ENCODE assay signal across 8 mouse cellular contexts in the genomic region with DNA sequence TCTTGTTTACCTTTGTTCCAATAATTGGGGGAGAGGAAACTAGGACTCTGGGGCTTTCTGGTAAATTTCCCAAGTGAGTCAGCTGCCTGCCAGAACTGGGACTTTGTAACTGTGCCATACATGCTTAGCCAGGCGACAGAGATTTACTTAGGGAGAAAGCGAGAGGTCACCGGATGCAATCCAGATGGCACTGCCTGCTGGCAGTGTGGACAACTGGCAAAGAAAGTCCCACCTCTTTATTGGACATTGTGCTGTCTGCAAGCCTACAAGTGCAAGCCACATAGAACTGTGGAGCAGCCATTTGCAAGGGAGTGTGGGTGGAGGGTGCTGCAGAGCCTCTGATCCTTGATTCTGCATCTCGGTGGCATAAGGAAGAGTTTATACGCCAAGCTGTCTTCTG.
DNase-seq lines count a peak whose midpoint lies in the region; ATAC-seq lines count a peak whose summit lies in the region.

No protein-coding gene starts in this region.

- peaks cover 12% of the 10 kb centered on the region; the same call in 1 of the 2 replicates for H3K4me1 ChIP-seq in kidney, embryonic 15.5 days
- 0 out of 2 replicates have a peak, but pooled peaks cover 4% of the 10 kb centered on the region for H3K4me1 ChIP-seq in kidney, embryonic 14.5 days (ENCODE audit: control insufficient read depth, insufficient read depth, low read length)

- ATAC-seq in kidney, embryonic 15.5 days (replicated peaks; ENCODE audit: low FRiP score) = 0 out of 2 replicates have a peak, but pooled peaks have one; percentile 22
- no peak for ATAC-seq in kidney, embryonic 14.5 days (ENCODE audit: low FRiP score, low TSS enrichment)

- DNase-seq in cerebellum, adult 9-10 months = peak; percentile 16
- peak; percentile 49 to 57 for DNase-seq in layer of hippocampus, adult 8-10 months (ENCODE audit: low spot score in 2 of 2)
- DNase-seq in right cerebral cortex, postnatal 14 days = peak; percentile 11
- DNase-seq in urinary bladder, postnatal 25 days (ENCODE audit: low spot score) = no peak
- DNase-seq in urinary bladder, postnatal 14 days (ENCODE audit: low spot score) = no peak
- no peak for DNase-seq in ovary, postnatal 36 days (ENCODE audit: low spot score)

- H3K27ac ChIP-seq in kidney, embryonic 15.5 days = no peak overlapping the region
- H3K27ac ChIP-seq in kidney, embryonic 14.5 days (ENCODE audit: low read depth, low read length) = no peak overlapping the region

- H3K9ac ChIP-seq in kidney, embryonic 15.5 days = no peak overlapping the region
- no peak overlapping the region for H3K9ac ChIP-seq in kidney, embryonic 14.5 days (ENCODE audit: low read depth, low read length)

- H3K9me3 ChIP-seq in kidney, embryonic 15.5 days (replicated peaks) = no peaks in the 10 kb centered on the region
- H3K9me3 ChIP-seq in kidney, embryonic 14.5 days (ENCODE audit: control insufficient read depth, low read length) = no peaks in the 10 kb centered on the region

- H3K27me3 ChIP-seq in kidney, embryonic 15.5 days = no peaks in the 10 kb centered on the region
- H3K27me3 ChIP-seq in kidney, embryonic 14.5 days (ENCODE audit: control insufficient read depth, insufficient read depth, low read length) = no peaks in the 10 kb centered on the region

- H3K4me3 ChIP-seq in kidney, embryonic 15.5 days (replicated peaks) = no peak overlapping the region
- no peak overlapping the region for H3K4me3 ChIP-seq in kidney, embryonic 14.5 days (ENCODE audit: low read length)

- H3K36me3 ChIP-seq in kidney, embryonic 15.5 days = no peaks in the 10 kb centered on the region
- H3K36me3 ChIP-seq in kidney, embryonic 14.5 days (ENCODE audit: control insufficient read depth, insufficient read depth, low read length) = no peaks in the 10 kb centered on the region

- no peak overlapping the region for H3K4me2 ChIP-seq in kidney, embryonic 15.5 days
- no peak overlapping the region for H3K4me2 ChIP-seq in kidney, embryonic 14.5 days (replicated peaks; ENCODE audit: low read depth, low read length)

- 72% methylated on average over 5 of the region's 5 CpGs for WGBS in kidney, embryonic 15.5 days
- WGBS in kidney, embryonic 14.5 days = 70% methylated on average over 5 of the region's 5 CpGs

Comparison
In these comparisons a context has a peak if more than half of its experiments do, and no peak if none do; other contexts are left out.
1. DNase-seq: peak in cerebellum, adult 9-10 months (single experiment), layer of hippocampus, adult 8-10 months (2 of 2) and right cerebral cortex, postnatal 14 days (single experiment); none in urinary bladder, postnatal 25 days (single experiment), urinary bladder, postnatal 14 days (single experiment) and ovary, postnatal 36 days (single experiment).